Mouse (Mus musculus): ENCODE measurements around the gene Acap1.
"Not testable (repeated sequence)": the region's sequence is repeated elsewhere in the genome, so short reads cannot be mapped to it uniquely, and the experiment has no call there.

The Acap1 gene

DNA sequence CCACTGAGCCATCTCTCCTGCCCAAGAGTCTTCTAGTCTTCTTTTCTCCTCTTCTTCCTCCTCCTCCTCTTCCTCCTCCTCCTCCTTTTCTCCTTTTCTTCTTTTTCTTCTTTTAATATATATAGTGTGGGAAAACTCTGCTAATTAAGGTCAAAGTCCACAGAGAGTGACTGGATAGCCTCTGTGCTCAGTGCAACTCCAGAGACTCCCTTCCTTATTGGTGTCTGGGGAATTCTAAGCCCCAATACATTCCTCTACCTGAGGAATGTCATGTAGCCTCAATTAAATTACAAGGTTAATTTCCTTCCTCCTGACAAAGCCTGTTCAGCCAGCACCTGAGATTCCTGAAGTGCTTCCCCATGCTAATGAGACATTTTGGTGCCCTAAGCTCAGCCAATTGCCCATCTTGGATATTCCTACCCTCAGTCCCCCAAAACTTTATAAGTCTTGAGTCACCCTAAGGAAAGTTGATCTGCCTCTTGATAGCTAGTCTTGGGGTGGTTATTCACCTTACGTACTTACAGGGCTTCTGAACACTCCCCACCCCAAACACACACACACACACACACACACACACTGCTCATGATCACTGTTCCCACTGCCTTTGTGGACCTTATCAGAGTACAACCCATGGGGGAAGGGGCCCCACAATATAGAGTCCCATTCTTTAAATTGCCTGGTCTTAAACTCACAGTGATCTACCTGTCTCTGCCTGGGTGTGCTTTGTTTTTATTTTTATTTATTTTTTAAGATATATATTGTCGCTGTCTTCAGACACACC, 24.9 kb downstream of the Acap1 start:
- DNase-seq = no peak

DNA sequence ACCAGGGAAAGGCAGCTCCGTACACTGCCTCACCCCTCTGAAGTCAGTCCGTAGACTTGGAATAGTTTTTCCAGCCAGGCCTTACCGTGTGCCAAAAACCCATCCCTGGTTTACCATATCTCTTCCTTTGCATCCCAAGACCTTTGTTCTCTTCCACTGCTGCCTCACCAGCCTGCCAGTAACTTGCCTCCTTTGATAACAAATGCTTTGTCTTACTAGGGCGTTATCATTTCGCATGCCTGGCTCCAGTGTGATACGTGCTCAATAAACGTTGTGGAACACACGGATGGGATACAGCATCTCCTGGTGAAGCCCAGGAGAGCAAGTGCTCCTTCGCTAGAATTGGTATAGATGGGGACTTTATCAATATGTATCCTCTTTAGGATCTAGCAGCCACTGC, 28.0 kb downstream of the Acap1 start:
- no peak for DNase-seq

DNA sequence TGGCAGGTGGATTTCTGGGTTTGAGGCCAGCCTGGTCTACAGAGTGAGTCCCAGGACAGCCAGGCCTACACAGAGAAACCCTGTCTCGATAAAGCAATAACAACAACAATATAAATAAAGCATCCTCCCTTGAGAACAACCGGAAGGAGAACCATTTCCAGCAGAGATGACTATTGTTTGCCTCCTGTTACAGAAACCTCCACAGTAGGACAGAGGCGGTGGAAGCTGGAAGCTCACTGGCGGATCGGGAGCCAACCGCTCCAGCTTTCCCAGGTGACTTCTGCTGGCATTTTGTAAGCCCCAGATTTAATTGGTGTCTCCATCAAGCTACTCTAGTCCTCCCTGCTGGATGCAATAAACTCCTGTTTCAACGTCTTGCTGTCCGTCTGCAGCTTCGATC, 29.8 kb downstream of the Acap1 start:
- no peak for DNase-seq

DNA sequence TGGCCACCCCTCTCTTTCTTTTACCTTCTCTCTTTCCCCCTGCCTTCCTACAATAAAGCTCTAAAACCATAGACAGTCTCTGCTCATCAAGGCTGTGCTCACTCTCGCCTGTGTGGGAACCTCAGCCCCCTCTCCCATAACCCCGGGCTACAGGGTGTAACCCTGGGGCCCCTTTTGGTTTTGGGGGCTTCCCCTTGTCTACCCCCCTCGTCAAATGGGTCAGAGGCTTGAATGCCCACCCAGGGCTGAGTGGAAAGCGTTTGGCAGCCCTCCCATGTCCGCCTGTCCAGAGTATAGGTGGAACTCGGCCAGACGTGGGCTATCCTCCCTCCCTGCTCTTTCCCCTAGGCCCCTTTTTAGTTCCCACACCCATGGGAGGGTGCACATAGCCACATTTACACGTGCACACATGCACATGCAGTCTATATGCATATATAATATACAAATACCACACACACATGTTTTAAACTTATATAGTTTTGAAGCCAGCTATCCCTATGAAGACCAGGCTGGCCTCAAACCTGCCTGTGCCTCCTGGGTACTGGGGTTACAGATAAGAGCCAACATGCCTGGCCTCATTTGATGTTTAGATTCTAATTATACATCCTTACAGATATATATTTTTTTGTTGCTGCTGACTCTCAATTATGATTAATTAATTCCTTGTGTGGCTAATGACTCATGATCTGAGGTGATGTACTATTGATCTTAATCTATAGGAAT, 31.0 kb downstream of the Acap1 start:
- DNase-seq = peak; percentile 58

DNA sequence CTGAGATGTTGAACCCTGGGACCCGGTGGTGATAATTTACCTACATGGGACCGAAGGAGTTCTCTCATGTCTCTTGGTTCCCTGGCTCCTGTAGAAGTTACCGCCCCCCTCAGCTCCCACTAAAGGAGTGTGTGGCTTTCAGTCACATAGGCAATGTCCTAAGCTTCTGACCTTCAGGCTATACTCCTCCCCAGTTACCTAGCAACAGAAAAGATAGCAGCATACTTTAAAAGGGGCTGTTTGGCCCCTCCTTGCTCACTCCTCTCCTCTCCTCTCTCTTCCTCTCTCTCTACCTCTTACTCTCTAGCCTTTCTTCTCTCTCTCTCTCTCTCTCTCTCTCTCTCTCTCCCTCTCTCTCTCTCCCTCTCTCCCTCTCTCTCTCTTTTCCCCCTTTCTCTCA, 31.6 kb downstream of the Acap1 start:
- DNase-seq = not testable (repeated sequence)

DNA sequence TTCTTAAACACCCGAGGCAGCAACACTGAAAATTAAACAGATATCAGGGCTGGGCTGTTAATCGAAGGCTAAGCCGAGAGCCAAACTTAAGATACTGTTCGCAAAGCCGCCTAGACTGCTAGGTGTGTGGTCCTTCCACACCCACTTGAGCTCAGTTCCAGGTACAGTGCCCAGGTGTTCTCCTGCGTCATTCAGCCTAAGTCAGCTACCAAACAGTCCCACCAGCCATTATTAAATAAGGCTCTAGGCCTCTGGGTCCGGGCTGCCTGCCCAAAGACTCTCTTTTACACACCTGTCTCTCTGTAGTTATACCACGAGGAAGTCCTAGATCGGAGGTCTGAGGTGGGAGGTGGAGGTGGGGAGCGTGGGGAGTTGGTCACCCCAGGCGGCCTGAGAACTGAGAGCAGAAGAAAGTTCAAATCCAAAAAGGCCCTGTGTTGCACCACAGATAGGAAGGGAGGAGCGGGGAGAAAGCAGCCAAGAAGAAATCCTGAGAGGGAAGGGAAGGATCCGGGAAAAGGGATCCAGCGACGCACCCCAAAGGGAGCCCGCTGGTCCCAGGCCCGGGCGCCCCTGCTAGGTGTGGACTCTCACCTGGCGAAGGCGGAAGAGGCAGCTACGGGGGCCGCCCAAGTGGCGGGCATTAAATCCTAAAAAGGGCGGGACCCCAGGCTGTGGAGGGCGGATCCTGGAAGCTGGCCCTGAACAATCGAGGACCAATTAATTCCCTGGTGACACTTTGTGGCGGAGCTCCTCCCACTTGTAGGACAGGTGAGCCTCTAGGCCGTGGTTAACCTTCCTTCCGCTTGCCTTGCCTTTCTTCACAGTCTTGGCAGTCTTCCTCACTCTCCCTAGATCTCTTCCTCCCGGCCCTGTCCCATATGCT, 37.0 kb downstream of the Acap1 start, which contains the start of gene Tnk1:
Gene Tnk1 (minus strand): TSS at position 618 of the 886 bp plus-strand sequence.
- DNase-seq = no peak

DNA sequence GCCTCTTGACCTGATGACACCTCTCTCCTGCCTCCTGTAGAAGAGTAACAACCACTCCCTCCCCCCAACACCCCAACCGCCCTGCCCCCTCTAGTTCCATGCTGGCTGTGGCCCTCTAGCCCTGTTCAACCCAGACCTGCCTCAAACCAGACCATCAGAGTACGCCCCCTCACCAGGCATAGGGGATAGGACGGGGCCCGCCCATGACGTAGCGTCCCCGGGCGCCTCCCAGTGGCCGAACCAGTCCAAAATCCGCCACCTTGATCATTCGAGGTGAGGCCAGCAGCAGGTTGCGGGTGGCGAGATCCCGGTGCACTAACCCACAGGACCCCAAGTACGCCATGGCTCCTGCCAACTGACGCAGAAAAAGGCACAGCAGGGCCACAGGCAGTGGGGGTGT, 40.0 kb downstream of the Acap1 start:
- DNase-seq = peak; percentile 85

DNA sequence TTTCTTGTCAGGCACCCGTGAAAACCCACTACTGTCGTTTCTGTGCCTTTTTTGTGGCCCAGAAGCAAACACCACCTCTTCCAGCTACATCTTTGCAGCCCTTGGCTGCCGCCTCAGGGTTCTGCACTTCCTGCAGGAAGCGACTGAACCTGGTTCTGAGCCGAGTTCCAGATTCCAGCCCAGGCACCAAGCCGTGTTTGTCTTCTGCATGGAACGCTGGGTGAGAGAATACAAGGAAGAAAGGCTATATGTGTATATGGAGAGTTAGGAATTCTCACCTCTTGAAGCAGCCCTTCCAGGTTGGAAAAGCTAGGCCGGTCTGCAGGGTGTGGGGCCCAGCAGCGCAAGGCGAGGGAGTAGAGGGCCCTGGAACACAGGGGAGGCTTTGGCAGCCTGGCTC, 40.7 kb downstream of the Acap1 start:
- no peak for DNase-seq

DNA sequence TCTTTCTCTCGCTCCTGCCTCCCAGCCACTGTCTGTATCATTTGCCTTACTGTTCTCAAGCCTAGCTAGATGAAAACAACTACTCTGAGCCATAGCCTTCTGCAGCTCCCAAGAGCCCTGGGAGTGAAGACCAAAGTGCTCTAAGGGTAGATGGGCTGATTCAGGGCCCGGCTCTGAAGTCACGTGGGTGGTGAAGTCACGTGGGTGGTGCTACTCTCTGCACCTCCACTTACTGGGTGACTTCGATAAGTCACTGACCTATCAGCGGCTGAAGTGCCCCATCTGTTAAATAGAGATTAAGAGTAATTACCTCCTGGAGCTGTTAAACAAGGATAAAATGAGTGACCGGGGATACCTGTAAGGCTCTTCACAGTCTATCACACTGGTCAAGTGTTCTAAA, 41.3 kb downstream of the Acap1 start:
- DNase-seq = peak; percentile 93

DNA sequence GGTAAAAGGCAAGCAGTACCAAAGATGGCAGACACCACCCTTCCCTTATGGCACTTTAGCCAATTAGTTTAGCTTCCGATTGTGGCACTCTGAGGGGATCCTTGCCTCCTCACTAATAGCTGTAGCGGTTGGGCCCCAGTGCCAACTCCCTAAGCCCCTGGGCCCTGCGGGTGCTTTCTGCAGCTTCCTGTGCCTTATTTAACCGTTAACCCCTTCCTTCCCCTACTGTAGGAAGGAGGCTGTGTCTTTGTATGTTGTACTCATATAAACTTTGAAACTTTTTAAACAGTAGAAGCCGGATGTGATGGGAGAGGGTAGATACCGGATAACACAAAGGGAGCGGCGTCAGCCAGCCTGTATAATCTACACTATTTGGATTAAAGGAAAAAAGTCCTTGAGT, 44.6 kb downstream of the Acap1 start:
- DNase-seq = no peak

DNA sequence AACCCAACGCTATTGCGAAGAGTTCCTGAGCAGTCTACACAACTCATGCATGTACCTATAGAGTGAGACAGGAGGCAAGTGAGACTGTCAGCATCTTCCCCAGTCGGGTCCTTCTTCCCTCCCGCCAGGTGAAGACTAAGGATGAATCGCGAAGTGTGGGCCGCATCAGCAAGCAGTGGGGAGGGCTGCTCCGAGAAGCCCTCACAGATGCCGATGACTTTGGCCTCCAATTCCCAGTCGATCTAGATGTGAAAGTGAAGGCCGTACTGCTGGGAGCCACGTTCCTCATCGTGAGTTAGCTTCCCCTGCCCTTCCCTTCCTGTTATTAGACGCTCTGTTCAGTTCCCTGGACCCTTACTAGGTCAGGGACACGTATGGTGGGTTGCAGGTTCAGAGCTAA, 45.5 kb downstream of the Acap1 start:
- DNase-seq = no peak

DNA sequence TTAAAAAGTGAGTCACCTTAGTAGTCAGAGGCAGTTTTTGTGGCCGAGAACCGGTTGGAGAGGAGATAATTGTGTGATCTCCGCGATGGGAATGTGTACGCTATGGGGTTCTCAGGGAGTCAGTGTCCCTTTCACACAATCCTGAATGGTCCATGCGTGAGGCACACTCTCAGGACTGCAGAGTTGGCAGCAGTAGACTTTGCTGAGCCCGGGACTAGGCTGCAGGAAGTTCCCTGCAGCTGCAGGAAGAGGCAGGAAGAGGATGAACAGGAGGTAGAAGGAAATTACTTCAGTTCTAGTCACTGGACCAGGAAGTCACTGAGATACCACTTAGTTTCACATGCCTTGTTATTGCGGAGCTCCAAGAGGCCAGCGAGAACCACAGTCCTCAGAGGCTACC, 46.2 kb downstream of the Acap1 start:
- DNase-seq = no peak

DNA sequence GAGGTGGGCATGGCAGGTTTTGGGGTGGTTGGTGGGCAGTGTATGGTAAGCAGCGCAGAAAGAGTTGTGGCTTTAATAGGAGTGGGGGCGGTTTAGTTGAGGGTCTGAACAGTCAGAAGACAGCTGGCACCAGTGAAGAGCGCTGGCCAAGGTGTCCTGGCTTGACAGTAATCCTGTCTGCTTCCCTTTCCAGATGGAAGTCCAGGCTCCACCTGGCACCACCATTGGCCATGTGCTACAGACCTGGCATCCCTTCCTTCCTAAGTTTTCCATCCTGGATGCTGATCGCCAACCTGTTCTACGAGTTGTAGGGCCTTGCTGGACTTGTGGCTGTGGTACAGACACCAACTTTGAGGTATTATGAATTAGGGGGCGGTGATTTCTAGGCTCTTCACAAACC, 47.3 kb downstream of the Acap1 start:
- no peak for DNase-seq

DNA sequence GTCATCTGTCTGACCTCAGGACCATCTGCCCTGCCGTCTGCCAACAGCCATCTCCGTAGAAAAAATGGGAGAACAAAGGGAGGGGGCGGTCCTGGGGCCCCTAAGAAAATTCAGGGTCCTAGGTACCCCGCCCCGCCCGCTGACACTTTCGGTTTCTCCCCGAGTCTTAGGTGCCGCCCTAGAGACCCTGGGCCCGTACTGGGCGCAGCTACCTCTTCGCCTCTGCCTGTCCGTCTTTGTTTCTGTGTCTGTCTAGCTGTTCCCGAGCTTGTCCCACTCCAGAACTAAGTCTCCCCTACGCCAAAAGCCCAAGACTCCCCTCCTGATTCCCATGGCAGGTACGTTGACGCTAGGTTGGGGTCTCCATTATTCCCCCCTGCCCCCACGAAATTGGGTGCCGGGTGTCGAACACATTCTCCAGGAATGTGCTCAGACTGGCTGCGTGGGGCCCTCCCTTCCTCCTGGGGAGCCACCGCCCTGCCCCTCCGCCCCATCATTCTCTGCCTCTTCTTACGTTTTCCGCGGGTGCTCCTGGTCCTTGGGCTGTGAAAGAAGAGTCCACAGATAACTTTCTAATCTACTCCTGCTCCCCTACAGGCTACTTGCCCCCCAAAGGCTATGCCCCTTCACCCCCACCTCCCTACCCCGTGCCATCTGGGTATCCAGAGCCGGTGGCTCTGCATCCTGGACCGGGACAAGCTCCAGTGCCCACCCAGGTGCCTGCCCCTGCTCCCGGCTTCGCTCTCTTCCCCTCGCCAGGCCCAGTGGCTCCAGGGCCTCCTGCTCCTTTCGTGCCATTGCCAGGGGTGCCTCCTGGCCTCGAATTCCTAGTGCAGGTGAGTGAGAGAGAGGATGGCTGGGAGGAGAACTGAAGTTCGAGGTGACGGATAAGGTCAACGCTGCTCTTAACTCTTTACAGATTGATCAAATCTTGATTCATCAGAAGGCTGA, 48.3 kb downstream of the Acap1 start:
- peak; percentile 85 for DNase-seq

DNA sequence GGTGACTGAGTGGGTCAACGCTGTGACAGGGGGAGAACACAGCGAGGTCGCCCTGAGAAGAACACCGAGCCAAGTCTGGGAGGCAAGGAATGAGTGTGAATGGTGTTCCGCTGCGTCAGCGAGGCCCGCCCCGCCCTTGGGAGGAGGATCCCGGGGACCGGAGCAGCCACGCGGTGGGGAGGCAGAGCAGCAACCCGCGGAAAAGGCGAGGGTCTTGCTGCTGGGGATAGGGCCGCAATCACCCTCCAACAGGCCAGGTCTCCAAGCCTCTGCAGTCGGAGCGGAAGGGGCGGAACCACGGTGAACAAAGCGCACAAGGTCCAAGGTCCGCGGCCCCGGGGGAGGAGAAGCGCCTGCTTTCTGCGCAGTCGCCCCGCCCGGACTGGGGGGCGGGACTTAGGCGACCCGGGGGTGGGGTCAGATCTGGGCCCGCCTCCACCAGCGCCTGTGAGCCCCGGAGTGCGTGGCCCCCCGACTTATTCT, 49.1 kb downstream of the Acap1 start, which contains the start of gene Plscr3:
Gene Plscr3 (plus strand): TSS at position 179 of the 483 bp plus-strand sequence.
- DNase-seq = peak; percentile 95

DNA sequence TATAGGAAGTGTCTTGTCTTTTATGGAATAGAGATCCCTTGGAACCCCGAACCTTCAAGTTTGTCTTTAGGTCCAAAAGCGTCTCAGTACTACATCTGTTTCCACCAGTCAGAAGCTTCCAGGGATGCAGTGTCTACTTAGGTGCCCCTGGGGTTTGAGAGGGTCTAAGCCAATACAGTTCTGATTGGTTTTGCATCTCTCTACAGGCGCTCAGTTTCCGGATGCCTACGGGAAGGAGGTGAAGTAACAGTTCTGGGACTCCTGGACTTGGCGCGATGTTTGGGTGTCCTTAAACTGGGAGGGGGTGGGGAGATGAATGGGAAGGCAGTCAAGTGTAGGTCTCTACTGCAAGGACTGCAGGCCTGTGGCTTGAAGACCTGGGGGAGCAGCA, 56.6 kb downstream of the Acap1 start:
- peak; percentile 45 for DNase-seq

DNA sequence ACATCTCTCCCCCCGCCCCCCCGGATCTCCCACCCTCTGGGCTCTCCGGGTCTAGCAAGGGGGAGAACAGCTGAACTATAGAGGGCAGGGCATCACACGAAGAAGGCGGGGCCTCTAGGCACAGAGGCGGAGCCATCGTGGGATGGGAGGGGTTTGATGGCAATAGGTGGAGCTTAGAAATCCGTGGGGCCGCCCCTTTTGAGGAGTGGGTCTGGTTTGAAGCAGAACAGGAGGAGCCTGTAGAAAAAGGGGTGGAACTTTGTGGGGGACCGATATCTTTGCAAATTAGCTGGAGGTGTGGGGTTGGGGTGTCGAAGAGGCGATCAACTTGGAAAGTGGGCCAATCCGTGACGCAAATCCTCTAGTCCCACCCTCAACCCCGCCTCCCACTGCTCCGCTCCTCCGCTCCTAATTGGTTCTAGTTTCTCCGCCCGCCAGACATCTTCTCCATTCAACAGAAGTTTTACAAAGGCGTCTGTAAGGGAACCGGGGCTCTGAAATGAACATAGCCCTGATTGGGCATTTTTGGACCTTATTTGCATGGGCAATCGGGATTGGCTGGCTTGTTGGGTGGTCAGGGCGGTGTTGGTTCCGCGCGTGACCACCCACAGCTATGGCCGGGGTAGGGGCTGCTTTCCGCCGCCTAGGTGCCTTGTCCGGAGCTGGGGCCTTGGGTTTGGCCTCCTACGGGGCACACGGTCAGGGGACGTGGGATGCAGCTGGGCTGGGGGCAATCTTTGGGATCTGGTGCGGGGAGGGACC, 57.2 kb downstream of the Acap1 start, which contains the start of gene Tmem256:
Gene Tmem256 (plus strand): TSS at position 563 of the 762 bp plus-strand sequence.
- DNase-seq = peak; percentile 95

DNA sequence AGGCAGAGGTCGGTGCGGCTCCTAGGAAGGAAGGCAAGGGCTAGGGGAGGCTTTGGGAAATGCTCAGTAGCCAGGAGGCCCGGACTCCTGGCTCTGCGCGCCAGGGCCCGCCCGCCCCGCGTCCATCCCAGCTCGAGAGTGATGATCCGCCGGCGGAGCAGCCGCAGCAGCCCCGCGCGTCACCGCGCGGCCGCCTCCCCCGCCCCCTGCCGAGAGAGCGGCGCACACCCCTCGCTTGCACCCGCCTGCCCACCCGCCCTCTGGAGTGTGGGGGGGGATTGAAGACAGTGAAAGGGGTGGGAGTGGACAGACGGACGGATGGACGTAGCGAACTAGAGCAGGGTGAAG, 57.8 kb downstream of the Acap1 start, which contains the start of gene Nlgn2:
Gene Nlgn2 (minus strand): TSS at position 181 of the 348 bp plus-strand sequence.
- DNase-seq = no peak

DNA sequence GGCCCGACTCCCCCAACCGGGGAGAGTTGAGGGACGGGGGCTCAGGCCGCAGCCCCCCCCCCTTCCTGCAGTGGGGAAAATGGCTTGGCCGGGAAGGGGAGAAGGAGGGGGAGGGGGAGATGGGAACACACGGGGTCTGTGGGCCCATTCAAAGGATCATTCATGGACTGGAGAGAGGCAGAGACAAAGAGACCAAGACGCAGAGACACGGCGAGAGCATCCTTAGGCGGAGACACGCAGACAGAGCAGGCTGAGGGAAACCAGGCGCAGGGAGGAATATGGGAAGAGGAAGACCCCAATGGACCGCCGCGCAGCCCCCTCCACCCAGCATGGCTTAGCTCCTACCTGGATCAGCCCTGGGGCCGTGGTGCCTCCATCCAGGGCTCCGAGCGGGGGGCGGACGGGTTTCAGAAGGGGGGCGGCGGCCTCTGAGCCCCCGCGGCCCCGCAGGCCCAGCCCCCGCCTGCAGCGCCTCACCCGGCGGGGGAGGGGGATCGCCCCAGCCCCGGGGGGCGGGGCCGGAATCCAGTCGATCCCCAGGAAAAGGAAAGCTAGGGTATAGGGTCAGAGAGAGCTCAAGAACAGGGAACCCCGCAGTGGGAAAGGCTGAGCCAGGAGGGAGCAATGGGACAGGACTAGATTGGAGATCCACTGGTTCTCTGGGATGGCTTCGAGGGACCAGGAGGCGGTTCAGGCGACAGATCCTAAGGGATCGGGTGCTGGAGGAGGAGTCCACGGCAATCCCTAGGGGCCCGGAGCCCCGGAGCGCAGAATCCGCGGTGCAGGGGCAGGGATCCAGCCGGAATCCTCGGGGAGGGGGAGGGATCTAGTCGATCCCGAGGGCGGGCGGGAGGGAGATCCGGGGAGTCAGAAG, 58.4 kb downstream of the Acap1 start:
- DNase-seq = peak; percentile 33

DNA sequence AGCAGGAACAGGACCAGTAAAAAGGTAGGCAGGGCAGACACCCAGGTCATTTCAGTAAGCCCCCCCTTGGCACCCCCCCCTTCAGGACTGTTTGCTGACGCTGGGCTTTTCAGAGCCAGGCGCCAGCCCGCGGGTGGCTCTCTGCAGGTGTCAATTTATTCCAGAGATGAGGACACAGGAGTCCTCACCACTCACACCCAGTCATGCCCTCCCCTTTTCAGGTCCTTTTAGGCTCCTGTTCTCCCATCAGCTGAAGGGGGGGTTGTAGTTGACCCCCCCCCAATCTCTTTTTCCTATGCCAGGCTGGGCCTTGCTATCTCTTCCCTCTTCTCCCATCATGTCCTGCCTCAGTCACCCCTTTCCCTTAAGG, 59.4 kb downstream of the Acap1 start:
- DNase-seq = no peak
